Mouse (Mus musculus) erythroblast, embryonic 14.5 days (primary cell): Measurements from ENCODE around the gene Rabggtb.

Experiments used
- GATA1 ChIP-seq: IDR thresholded peaks from 2 replicates; pipeline ENCODE4 v1.6.1; 2012; ENCODE audit warnings: low read length, inconsistent platforms, mixed read lengths
- TAL1 ChIP-seq: IDR thresholded peaks from 3 replicates; pipeline ENCODE4 v1.6.1; 2012; ENCODE audit warnings: low read length, inconsistent platforms, mixed read lengths

DNA sequence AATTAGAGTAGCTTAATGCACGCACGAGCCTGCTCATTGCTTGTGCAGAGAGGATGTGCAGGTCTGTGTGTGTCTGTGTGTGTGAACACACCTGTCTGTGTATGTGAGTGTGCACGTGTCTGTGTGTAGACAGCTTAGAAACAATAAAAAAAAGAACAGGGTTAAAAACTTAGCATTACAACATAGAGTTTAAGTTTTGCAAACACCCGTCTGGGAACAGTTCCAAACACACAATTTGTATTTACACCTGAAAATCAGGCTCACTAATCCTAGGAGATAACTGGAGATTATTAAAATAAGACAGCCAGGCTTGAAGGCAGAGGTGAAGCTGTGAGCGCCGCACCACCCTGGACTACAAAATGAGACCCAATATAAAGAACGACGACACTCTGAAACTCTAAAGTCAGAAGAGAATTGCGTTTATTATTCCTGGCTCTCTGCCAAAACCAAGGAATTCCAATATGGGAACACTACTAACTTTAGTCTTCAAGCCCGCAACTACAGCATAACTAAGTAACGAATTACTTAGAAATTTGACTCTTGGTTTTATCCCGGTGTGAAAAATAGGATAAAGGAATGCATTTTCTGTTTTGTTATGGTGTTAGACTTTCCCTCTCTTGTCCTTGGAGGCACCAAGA lies 30.3 kb upstream of the Rabggtb start:
- TF ChIP-seq GATA1, result no peak
- no peak for TF ChIP-seq TAL1
